Mouse (Mus musculus) kidney, adult 10 weeks (tissue): Measurements from ENCODE around the gene Lyzl6. TPM values are rescaled to one million over a fixed set of nuclear protein-coding genes. Genes with fewer than 3 reads are reported as not detected.

Experiments
- polyA plus RNA-seq: library from polyadenylated mRNA; stranded (reverse); fragments of 350-450 nt; fragmentation: Illumina TruSeq; extraction: RNeasy Lipid Tissue Mini Kit (QIAGEN cat#74804); gene quantifications from one replicate; pipeline ENCODE4 v1.2.3, GENCODE M21; 2014; ENCODE audit warnings: low read depth, low replicate concordance

Lyzl6 gene
- polyA plus RNA-seq = not detected

DNA sequence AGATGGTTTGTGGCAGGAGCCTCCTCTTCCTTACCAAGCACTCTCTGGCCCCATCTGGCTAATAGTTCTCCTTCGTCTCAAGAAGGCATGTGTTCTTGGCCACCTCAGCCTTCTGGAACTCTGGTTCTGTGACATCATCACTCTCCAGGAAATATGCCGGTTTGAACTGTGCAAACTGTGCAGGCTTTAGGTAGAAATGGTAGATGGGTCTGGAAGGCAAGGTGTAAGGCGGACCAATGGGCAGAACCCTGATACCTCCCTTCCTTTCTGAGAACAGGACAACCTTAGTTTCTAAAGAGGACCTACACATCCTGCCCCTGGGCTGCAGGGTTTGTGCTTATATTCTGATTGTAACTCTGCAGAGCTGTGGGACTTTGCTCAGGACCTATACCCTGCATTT lies at the start of gene Lyzl6:
Lyzl6 (minus strand) TSS at position 101 of the 400 bp plus-strand sequence.

DNA sequence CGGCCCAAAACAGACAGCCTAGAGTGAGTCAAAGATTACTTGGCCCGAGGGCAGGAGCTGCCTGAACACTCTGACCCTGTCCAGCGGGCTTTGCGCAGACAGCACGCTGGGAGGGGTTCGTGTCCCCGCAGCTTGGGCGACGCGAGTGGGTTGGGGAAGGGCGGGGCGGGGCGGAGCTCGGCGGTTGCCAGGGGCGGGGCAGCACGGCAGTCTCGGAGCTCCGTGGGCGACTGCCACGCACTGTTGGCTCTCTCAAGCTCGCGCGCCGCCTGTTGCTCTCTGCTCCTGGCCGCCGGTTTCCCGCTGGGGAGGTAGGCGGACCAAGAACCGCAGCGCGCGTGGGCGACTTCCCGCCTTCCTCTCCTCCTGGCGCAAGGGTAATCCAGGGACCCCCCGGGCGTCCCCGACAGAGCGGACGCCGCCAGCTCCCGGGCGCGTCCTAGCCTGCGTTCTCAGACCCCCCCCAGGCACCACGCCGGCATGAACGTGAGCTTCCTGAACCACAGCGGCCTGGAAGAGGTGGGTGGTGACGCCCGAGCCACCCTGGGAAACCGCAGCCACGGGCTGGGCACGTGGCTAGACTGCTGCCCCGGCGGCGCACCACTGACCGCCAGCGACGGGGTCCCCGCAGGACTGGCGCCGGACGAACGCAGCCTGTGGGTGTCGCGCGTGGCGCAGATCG lies 10.8 kb upstream of the Lyzl6 start, which contains the start of gene Rprml:
Rprml (plus strand) TSS at position 270 of the 682 bp plus-strand sequence.

DNA sequence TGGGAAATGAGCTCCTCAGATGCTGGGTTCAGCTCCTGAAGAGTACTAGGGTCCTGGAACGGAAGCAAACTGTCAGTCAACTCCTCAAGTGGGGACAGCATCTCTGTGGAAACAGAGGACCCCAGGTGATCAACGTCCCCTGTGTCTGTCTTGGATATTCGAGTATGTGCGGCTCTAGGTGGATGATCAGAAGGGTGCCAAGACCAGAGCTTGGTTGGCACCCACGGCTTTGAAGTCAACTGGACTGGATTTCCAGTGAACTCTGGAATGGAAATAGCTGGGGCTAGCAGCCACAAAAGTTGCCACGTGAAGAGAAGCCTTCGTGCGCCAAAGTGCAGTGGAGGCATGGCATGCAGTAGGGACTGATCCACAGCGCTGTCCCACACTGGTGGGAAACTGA lies 17.6 kb downstream of the Lyzl6 start, which contains the start of gene Gm884:
Gm884 (minus strand) TSS at position 101 of the 400 bp plus-strand sequence.

Other genes with a start within 250 kb of the Lyzl6 start
- gene Plekhm1, start 226.2 kb downstream of the Lyzl6 start, polyA plus RNA-seq = 1.5 TPM
- not detected for gene Lrrc37a, start 134.3 kb downstream of the Lyzl6 start, polyA plus RNA-seq
- gene Gm884, start 17.8 kb downstream of the Lyzl6 start, polyA plus RNA-seq = not detected
- not detected for gene Rprml, start 10.7 kb upstream of the Lyzl6 start, polyA plus RNA-seq
- gene Gosr2, start 59.0 kb upstream of the Lyzl6 start, polyA plus RNA-seq = 52.1 TPM
- 0.32 TPM for gene Wnt9b, start 110.9 kb upstream of the Lyzl6 start, polyA plus RNA-seq
- gene Wnt3, start 135.3 kb upstream of the Lyzl6 start, polyA plus RNA-seq = not detected